Mouse (Mus musculus) brain, embryonic 14.5 days (tissue): ENCODE measurements around the gene Olfr313.

Experiments used
- CTCF ChIP-seq: fragments of 200-500 bp; IDR thresholded peaks from 2 replicates; pipeline ENCODE4 v1.5.1; 2012; ENCODE audit warnings: inconsistent platforms, mild to moderate bottlenecking, moderate library complexity, borderline replicate concordance; ENCODE audit not compliant: insufficient read depth, insufficient read length; ENCODE audit errors: extremely low read depth
- POLR2A ChIP-seq: fragments of 200-500 bp; IDR thresholded peaks from 2 replicates; pipeline ENCODE4 v1.6.1; 2012; ENCODE audit warnings: mild to moderate bottlenecking, inconsistent platforms, borderline replicate concordance; ENCODE audit not compliant: poor library complexity, insufficient read depth, insufficient read length, severe bottlenecking; ENCODE audit errors: extremely low read depth

DNA sequence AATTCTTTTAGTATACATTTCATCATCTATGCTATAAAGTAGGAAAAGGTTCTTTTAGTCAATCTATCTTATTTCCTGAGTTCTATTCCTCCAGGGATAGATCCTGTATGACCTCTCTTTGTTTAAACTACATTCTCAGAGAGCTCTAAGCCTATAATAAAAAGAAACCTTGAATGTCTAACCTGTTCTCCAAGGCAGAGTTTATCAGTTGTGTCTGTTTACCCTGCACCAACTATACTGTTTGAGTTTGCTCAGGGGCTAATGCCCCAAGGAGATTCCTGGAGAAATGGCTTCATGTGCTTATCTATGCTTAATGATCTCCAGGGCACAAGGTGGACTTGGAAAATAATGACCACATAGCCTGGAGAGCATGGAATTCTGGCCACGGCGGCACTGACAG, 10.4 kb upstream of the Olfr313 start:
- TF ChIP-seq CTCF (no peak), POLR2A (no peak)
